Mouse (Mus musculus) liver, embryonic 15.5 days (tissue): ENCODE results near the gene Gm11627. TPM values are rescaled to one million over a fixed set of nuclear protein-coding genes. Genes with fewer than 3 reads are reported as not detected.
"Not testable (repeated sequence)": the region's sequence is repeated elsewhere in the genome, so short reads cannot be mapped to it uniquely, and the experiment has no call there.

Experiments used
- ATAC-seq: fragments of 200-750 bp; cut with Nextera tagmentation; 2 replicates; pipeline ENCODE4 v1.8.0; 2017; ENCODE audit warnings: moderate number of reproducible peaks, mild to moderate bottlenecking, moderate library complexity; ENCODE audit not compliant: insufficient read depth
- H3K27ac ChIP-seq: fragments of 300-500 bp; sonication (generic); replicated peaks from 2 replicates; pipeline ENCODE4 v1.5.1; 2015; ENCODE audit warnings: mild to moderate bottlenecking, inconsistent platforms
- H3K27me3 ChIP-seq: fragments of 300-500 bp; sonication (generic); 2 replicates; pipeline ENCODE4 v1.6.1; 2015; ENCODE audit warnings: mild to moderate bottlenecking, inconsistent platforms
- H3K36me3 ChIP-seq: fragments of 300-500 bp; sonication (generic); replicated peaks from 2 replicates; pipeline ENCODE4 v1.6.1; 2015; ENCODE audit warnings: moderate library complexity, mild to moderate bottlenecking, inconsistent platforms
- H3K4me1 ChIP-seq: fragments of 300-500 bp; sonication (generic); replicated peaks from 2 replicates; pipeline ENCODE4 v1.6.1; 2015; ENCODE audit warnings: inconsistent platforms
- H3K4me2 ChIP-seq: fragments of 300-500 bp; sonication (generic); 2 replicates; pipeline ENCODE4 v1.6.1; 2015; ENCODE audit warnings: moderate library complexity, mild to moderate bottlenecking, inconsistent platforms
- H3K4me3 ChIP-seq: fragments of 300-500 bp; sonication (generic); replicated peaks from 2 replicates; pipeline ENCODE4 v1.5.1; 2015; ENCODE audit warnings: mild to moderate bottlenecking, inconsistent platforms
- H3K9ac ChIP-seq: fragments of 300-500 bp; sonication (generic); 2 replicates; pipeline ENCODE4 v1.6.1; 2015; ENCODE audit warnings: moderate library complexity, mild to moderate bottlenecking, inconsistent platforms
- H3K9me3 ChIP-seq: fragments of 300-500 bp; sonication (generic); replicated peaks from 2 replicates; pipeline ENCODE4 v1.6.1; 2016; ENCODE audit warnings: inconsistent platforms
- WGBS: fragments of 180-500 bp; shearing (Covaris S2); methylation state at CpG from one replicate; pipeline ENCODE4 v1.1.7; 2015; ENCODE audit warnings: mixed read lengths; ENCODE audit not compliant: insufficient replicate concordance; 5-methylcytosine and 5-hydroxymethylcytosine counted together
- polyA plus RNA-seq: library from polyadenylated mRNA; unstranded; fragments of >200 nt; fragmentation: Nextera tagmentation; extraction: Ambion mirVana; gene quantifications from 2 replicates; pipeline ENCODE4 v1.2.1, GENCODE M21; 2015

Gm11627 gene
- polyA plus RNA-seq, 1 experiment from 2014 or later, result 0.29 TPM

DNA sequence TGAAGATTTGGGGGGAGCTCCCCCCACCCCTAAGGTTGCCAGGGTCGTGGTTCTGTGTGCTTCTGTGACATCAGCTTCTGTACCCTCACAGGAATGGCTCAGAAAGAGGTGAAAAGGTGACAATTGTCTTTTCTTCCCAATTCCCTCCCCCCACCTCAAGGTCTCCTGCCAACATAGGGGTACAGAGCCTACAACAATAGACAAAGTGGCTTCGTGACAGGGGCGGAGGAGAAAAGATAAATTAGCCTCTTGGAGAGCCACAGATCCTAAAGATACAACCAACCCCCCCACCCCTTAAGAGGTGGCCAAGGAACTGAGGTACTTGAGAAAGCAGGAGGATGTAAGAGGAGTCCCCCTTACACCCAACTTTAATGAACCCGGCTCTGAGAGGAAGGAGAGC lies 29.4 kb upstream of the Gm11627 start:
- Histone ChIP-seq H3K4me3 (no peak overlapping the region), H3K4me2 (no peak overlapping the region), H3K9ac (no peak overlapping the region), H3K27me3 (peaks cover 83% of the 10 kb centered on the region), H3K9me3 (no peaks in the 10 kb centered on the region), H3K4me1 (peaks cover 9% of the 10 kb centered on the region), H3K36me3 (no peaks in the 10 kb centered on the region), H3K27ac (no peak overlapping the region)
- ATAC-seq, result no peak
- 39% methylated on average over 4 of the region's 4 CpGs for WGBS

DNA sequence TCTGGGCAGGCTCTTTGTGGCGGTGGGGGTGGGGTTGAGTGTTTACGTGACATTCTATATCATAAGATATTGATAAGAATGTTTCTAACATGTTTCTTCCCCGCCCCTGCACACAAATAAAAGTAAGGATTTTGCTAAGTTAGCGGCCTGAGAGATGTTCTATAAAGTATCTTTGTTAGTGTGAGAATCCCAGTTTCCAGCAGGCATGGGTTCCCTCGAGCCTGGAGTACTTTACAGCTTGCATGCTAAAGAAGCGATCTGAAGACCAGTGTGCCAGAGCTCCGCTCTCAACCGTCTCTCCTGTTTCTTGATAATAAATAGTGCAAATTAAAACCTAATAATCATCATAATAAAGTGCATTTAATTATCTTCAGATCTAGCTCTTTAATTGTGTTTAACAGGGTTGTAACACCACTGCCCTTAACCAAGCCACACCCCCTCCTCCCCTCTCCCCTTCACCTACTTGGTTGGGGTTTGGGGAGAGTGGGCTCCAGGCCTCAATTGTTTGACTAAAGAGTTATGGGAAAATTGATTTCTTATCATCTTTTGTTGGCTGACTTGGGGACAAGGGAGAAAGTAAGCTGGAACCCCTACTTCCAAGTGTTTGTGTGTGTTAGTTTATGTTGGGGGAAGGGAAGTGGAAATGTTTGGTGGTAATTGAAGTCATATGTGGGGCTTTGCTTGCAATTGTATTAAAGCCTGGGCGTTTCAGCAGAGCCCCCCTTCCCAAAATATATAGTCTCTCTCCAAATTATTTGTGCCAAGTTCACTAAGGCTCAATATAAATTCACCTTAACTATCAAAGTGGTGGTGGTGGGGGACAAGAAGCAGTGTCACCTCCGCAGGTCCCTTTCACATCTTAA lies 28.7 kb upstream of the Gm11627 start:
- H3K4me1 ChIP-seq, result peaks cover 9% of the 10 kb centered on the region
- peaks cover 90% of the 10 kb centered on the region for H3K27me3 ChIP-seq
- no peak overlapping the region for H3K27ac ChIP-seq
- no peak for ATAC-seq
- WGBS, result 48% methylated on average over 10 of the region's 10 CpGs
- no peak overlapping the region for H3K4me2 ChIP-seq
- no peaks in the 10 kb centered on the region for H3K36me3 ChIP-seq
- no peak overlapping the region for H3K9ac ChIP-seq
- H3K9me3 ChIP-seq, result no peaks in the 10 kb centered on the region
- H3K4me3 ChIP-seq, result no peak overlapping the region

DNA sequence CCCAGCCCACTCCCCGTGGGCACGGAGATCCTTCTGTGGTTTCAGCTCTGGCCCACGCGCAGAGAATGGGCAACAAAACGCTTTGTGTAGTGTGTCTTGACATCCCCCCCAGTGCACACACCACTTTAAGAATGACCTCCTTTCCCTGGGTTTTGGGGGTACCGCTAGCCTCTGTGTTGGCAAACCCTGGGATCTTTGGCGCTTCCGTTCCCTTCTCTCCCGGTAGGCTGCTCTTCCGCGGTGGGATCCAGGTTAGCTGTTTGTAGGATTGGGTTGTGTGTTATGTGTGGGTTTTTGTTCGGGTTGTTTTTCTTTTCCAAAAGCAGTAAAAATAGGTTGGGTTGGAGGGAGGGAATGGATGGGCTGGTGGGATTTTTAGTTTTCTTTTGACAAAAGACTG lies 27.9 kb upstream of the Gm11627 start:
- H3K4me2 ChIP-seq, H3K4me3 ChIP-seq, ATAC-seq, H3K36me3 ChIP-seq, H3K9me3 ChIP-seq, H3K27ac ChIP-seq, H3K4me1 ChIP-seq, H3K9ac ChIP-seq: not testable (repeated sequence)
- peaks cover 97% of the 10 kb centered on the region for H3K27me3 ChIP-seq
- 24% methylated on average over 12 of the region's 12 CpGs for WGBS

DNA sequence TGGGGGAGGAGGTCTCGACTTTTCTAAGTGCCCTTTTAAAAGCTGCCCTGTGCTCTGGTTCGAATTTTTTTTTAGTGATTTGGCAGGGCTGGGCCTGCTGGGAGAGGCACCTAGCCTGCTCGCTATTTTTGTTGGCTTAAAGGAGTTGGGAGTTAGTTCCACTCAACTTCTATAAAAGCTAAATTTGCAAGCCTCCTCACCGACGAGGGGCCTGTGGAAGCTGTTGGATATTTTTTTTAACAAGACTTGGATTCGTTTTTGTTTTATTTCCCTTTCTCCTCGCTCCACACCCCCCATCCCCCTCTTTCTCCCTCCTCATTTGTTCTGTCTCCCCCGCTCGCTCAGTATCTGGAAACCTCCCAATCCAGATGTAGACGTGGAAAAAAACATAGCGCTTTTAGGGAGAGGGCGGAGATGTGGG lies 27.5 kb upstream of the Gm11627 start:
- ATAC-seq, result no peak
- WGBS, result 14% methylated on average over 12 of the region's 12 CpGs
- peaks cover 99% of the 10 kb centered on the region for H3K27me3 ChIP-seq
- H3K9ac ChIP-seq, result no peak overlapping the region
- peaks cover 9% of the 10 kb centered on the region for H3K4me1 ChIP-seq
- H3K36me3 ChIP-seq, result no peaks in the 10 kb centered on the region
- H3K27ac ChIP-seq, result no peak overlapping the region
- no peak overlapping the region for H3K4me3 ChIP-seq
- no peak overlapping the region for H3K4me2 ChIP-seq
- H3K9me3 ChIP-seq, result no peaks in the 10 kb centered on the region

DNA sequence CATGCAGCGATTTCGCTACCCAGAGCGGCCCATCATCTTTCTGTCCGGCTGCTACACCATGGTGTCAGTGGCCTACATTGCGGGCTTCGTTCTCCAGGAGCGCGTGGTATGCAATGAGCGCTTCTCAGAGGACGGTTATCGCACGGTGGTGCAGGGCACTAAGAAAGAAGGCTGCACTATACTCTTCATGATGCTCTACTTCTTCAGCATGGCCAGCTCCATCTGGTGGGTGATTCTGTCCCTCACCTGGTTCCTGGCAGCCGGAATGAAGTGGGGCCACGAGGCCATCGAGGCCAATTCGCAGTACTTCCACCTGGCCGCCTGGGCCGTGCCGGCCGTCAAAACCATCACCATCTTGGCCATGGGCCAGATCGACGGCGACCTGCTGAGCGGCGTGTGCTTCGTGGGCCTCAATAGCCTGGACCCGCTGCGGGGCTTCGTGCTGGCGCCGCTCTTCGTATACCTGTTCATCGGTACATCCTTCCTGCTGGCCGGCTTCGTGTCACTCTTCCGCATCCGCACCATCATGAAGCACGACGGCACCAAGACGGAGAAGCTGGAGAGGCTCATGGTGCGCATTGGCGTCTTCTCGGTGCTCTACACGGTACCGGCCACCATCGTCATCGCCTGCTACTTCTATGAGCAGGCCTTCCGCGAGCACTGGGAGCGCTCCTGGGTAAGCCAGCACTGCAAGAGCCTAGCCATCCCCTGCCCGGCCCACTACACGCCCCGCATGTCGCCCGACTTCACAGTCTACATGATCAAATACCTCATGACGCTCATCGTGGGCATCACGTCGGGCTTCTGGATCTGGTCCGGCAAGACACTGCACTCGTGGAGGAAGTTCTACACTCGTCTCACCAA lies 26.5 kb upstream of the Gm11627 start:
- Histone ChIP-seq H3K4me1 (peaks cover 9% of the 10 kb centered on the region), H3K4me2 (peak overlapping the region; percentile 52; the same call in 1 of the 2 replicates), H3K27ac (no peak overlapping the region), H3K9ac (no peak overlapping the region), H3K9me3 (no peaks in the 10 kb centered on the region), H3K27me3 (peaks cover 99% of the 10 kb centered on the region), H3K36me3 (no peaks in the 10 kb centered on the region), H3K4me3 (peak overlapping the region; percentile 43; the same call in 1 of the 2 replicates)
- no peak for ATAC-seq
- WGBS, result 5% methylated on average over 62 of the region's 62 CpGs

DNA sequence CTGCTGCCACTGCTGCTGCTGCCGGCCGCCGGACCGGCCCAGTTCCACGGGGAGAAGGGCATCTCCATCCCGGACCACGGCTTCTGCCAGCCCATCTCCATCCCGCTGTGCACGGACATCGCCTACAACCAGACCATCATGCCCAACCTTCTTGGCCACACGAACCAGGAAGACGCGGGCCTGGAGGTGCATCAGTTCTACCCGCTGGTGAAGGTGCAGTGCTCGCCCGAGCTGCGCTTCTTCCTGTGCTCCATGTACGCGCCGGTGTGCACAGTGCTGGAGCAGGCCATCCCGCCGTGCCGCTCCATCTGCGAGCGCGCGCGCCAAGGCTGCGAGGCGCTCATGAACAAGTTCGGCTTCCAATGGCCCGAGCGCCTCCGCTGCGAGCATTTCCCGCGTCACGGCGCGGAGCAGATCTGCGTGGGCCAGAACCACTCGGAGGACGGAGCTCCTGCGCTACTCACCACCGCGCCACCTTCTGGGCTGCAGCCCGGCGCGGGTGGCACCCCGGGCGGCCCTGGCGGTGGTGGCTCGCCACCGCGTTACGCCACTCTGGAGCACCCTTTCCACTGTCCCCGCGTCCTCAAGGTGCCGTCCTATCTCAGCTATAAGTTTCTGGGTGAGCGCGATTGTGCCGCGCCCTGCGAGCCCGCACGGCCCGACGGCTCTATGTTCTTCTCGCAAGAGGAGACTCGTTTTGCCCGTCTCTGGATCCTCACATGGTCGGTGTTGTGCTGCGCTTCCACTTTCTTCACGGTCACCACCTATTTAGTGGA lies 25.7 kb upstream of the Gm11627 start:
- Histone ChIP-seq H3K9me3 (no peaks in the 10 kb centered on the region), H3K9ac (no peak overlapping the region), H3K36me3 (no peaks in the 10 kb centered on the region), H3K27me3 (peaks cover 99% of the 10 kb centered on the region), H3K4me3 (peak overlapping the region; percentile 43), H3K4me2 (peak overlapping the region; percentile 52), H3K4me1 (peaks cover 9% of the 10 kb centered on the region), H3K27ac (no peak overlapping the region)
- WGBS, result under 1% methylated on average over 74 of the region's 74 CpGs
- ATAC-seq, result no peak

DNA sequence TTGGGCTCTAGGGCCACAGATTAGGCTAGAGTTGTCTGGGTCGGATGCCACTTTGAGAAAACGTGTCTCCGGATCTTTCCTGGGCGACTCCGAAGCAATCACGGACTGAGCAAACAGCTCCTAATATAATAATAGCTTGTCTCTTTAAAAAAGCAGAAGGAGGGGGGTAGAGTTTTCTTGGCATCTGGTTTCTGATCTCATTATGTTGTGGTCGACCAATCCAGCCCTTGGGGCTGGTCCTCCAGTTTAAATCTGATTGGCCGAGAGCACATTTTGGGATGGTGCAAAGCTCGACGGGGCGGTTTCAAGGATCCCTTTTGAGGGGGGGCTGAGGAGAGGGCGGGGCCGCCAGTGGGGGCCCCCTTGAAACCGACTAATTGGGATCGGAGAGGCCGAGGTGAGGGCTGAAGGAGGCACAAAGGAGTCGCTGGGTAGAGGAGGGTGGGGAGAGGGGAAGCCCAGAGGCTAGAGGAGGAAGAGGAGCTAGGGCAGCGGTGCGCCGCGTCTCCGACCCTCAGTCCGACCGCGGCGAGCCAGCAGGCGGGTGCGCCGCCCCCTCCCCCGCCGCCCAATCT lies 24.8 kb upstream of the Gm11627 start, which contains the start of gene Fzd2:
Fzd2 (plus strand) TSS at position 387 of the 575 bp plus-strand sequence.
- Histone ChIP-seq H3K4me1 (peaks cover 9% of the 10 kb centered on the region), H3K27ac (no peak within 1 kb of the TSS), H3K9me3 (no peaks in the 10 kb centered on the region), H3K36me3 (no peaks in the 10 kb centered on the region), H3K4me3 (peak within 1 kb of the TSS; percentile 43), H3K4me2 (peak within 1 kb of the TSS; percentile 52), H3K9ac (no peak within 1 kb of the TSS), H3K27me3 (peaks cover 93% of the 10 kb centered on the region)
- under 1% methylated on average over 27 of the region's 31 CpGs for WGBS
- peak; percentile 44 for ATAC-seq

DNA sequence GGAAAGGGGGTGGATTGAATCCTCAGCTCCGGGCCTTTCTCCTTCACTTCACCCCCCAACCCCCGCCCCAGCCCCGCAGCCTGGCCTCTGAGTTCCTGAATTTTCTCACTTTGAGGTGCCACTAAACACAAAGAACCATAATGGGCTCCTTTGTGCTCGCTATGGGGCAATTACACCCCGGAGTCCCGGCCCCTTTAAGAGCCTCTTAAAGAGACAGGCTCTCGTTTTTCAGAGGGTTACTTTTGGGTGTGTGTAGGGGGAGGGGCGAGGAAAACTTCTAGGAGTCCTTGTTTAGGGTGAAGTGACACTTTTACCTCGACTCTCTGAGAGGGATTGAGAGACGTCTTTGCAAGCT lies 24.2 kb upstream of the Gm11627 start:
- Histone ChIP-seq H3K4me1 (peaks cover 9% of the 10 kb centered on the region), H3K36me3 (no peaks in the 10 kb centered on the region), H3K4me3 (peak overlapping the region; percentile 43), H3K9ac (no peak overlapping the region), H3K4me2 (peak overlapping the region; percentile 52), H3K27ac (no peak overlapping the region), H3K9me3 (no peaks in the 10 kb centered on the region), H3K27me3 (peaks cover 87% of the 10 kb centered on the region)
- WGBS, result 1% methylated on average over 10 of the region's 10 CpGs
- no peak for ATAC-seq

DNA sequence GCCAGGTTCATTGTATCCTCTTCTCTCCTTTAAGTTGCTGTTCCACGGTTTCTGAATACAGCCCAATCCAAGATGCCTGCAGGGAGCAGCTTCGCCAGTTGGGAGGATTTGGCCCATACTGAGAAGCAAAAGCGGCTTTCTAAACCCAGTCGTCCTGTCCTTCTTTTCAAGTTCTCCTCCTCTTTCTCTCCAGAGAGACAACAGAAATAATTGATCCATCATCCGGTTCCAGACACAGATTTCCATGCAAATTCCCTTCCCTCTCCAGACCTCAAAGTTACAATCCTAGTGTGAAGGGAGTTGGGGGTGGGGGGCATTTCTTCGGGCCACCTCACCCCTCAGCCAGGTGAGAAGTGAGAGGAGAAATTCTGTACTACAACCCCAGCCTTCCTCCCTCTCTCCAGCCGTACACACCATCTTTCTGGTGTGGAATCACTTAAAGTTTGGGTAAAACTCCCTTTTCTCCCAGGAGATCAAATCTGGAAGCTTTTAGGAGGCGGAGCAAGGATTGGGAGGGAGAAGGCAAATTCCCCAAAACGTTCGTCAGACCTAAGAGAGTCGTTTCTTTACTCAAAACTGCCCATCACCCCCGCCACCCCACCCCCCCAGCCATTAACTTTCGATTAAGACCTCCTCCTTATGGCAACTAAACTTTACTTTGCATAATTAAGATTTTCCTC lies 23.7 kb upstream of the Gm11627 start:
- no peak for ATAC-seq
- Histone ChIP-seq H3K4me3 (peak overlapping the region; percentile 43), H3K4me1 (peaks cover 9% of the 10 kb centered on the region), H3K27ac (no peak overlapping the region), H3K9me3 (no peaks in the 10 kb centered on the region), H3K36me3 (no peaks in the 10 kb centered on the region), H3K9ac (no peak overlapping the region), H3K4me2 (peak overlapping the region; percentile 52), H3K27me3 (peaks cover 82% of the 10 kb centered on the region)
- 12% methylated on average over 13 of the region's 13 CpGs for WGBS

DNA sequence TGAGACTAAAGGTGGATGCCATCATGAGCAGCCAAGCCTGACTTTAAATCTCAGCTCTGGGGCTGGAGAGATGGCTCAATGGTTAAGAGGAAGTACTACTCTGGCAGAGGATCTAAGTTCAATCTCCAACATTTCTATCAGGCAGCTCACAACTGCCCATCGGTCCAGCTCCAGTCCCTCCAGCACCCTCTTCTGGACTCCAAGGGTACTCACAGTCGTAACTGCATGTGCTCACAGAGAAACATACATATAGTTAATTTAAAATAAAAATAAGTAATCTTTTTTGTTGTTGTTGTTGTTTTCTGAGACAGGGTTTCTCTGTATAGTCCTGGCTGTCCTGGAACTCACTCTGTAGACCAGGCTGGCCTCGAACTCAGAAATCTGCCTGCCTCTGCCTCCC lies 20.7 kb upstream of the Gm11627 start:
- peaks cover 69% of the 10 kb centered on the region for H3K27me3 ChIP-seq
- H3K4me3 ChIP-seq, result no peak overlapping the region
- 56% methylated on average over 3 of the region's 3 CpGs for WGBS
- ATAC-seq, result no peak
- no peak overlapping the region for H3K27ac ChIP-seq
- H3K9ac ChIP-seq, result no peak overlapping the region
- no peaks in the 10 kb centered on the region for H3K36me3 ChIP-seq
- H3K4me1 ChIP-seq, result peaks cover 5% of the 10 kb centered on the region
- H3K9me3 ChIP-seq, result no peaks in the 10 kb centered on the region
- H3K4me2 ChIP-seq, result no peak overlapping the region
